Mouse (Mus musculus) erythroblast, embryonic 14.5 days (primary cell): ENCODE data around the gene Rec114.

Source experiments
- GATA1 ChIP-seq: IDR thresholded peaks from 2 replicates; pipeline ENCODE4 v1.6.1; 2012; ENCODE audit warnings: low read length, inconsistent platforms, mixed read lengths
- TAL1 ChIP-seq: IDR thresholded peaks from 3 replicates; pipeline ENCODE4 v1.6.1; 2012; ENCODE audit warnings: low read length, inconsistent platforms, mixed read lengths

GRCm38 (mm10) chr9:58720167-58720566, 23.6 kb downstream of the Rec114 start:
- TF ChIP-seq TAL1 (no peak), GATA1 (no peak)
